Mouse (Mus musculus) yolk sac, embryonic 10.5 days (tissue): ENCODE results near the gene Cyp2u1.

ENCODE experiments used
- DNase-seq: peaks from one replicate; pipeline ENCODE4 v3.0.0-alpha.2; 2017; ENCODE audit warnings: low spot score

Cyp2u1 gene

DNA sequence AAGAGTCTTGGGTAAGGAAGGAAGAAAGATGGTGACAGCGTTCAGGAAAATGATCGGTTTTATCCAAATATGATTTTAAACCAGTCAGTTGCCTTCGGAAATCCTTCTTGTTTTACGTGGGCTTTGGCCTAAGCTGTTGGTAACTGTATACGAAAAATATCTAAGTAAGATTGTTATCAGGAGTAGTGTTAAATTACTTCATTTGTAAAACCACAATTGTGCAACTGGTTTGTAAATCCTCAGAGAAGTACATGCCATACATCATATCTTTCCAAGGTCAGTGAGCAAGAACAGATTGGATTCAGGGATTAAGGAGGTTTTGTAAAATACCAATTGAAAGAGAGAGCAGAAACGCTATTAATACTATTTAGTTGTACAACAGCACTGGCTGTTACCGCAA lies 3.2 kb upstream of the Cyp2u1 start:
- DNase-seq: no peak

DNA sequence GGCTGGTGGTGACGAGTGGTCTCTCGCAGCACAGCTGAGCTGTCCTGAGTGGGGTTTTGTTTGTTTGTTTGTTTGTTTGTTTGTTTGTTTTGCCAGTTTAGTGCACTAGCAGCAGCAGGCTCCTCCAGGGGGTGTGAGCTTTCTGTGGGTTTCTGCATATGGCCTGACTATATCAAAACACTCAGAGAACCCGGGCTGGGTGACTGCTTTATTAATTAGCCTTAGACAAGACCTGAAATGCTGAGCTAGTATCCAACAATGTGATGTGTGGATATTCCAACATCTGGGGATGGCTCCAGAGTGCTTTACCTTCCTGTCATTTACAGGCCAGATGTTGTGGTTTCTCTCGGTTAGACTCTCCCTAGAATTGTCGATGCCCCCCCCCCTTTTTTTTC lies 290 bp upstream of the Cyp2u1 start:
- no peak for DNase-seq

DNA sequence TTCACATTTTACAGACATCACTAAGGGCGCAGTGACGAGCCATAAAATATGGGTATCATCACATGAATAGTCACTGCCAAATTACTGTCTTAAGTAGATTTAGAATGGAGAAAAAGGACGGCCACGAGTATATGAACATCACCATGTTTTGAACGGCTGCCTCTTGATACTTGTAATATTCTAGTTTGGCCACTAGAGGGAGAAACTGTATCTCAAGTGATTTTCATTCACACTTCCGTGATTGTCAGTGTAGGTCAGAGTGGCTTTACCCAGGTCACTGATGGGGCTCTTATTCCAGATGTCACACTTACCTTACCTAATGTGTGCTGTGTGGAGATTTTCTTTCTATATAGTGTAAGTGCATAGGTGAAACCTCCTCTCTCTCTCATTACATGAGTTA lies 3.1 kb downstream of the Cyp2u1 start:
- no peak for DNase-seq

DNA sequence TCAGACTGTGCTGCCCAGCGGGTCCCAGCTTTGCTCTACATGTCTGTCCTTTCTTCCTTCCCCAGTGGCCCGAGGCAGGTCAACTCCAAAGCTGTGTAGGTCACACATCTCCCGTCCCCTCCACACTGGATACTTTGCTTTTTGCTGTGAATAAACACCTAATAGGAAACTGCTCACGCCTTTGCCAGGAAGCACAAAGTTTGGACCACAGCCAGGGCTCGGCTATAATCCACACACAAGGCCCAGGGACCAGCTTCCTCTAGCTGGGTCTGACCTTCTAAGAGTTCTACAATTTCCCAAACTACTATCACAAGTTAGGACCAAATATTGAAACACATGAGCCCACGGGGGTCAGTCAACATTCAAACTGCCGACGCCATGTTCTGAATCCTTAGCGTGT lies 3.9 kb downstream of the Cyp2u1 start:
- no peak for DNase-seq

DNA sequence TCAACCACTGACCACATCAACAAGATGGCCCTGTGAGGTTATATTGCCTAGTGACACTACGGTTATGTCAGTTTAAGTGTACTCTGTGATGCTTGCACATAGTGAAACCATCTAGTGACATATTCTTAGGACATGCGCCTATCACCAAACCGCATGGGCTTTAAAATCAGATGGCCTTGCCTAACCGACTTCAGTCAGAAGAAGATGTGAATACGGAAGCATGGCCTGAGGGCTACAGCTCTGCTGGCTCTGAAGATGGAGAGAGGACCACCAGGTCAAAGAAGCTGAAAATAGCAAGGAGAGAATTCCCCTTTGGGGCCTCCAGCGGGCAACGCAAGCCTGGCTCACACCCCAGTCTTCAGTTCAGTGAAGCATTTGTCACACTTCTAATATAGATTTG lies 6.1 kb downstream of the Cyp2u1 start:
- DNase-seq: no peak

DNA sequence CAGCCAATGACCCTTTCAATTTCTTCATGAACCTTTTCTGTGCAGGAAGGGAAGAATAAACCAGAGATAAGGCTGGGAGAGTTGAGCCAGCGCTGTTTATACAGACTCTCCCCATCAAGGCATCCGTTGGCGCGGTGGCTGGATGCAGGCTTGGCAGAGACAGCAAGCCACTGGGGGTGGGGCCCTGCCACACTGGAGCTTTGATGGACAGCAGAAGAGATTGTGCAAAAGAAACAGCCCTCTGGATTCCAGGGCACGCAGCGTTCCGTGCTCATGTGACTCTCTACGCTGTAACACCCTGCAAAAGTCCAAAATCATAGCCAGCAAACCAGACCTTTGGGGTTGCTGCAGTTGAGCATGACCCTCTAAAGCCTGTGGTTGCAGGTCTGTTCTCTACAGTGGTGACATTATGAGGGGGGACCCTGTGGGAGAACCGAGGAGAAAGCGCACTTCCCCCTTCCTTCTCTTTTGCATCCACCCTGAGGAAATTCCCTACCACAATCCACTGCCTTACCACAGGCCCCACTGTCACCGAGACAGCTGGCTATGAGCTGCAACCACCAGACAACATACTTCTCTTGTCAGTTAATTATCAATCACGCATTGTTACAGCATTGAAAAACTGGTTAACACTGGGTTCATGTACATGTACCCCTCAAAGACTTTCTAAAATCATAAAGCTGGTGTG lies 7.4 kb downstream of the Cyp2u1 start:
- no peak for DNase-seq

DNA sequence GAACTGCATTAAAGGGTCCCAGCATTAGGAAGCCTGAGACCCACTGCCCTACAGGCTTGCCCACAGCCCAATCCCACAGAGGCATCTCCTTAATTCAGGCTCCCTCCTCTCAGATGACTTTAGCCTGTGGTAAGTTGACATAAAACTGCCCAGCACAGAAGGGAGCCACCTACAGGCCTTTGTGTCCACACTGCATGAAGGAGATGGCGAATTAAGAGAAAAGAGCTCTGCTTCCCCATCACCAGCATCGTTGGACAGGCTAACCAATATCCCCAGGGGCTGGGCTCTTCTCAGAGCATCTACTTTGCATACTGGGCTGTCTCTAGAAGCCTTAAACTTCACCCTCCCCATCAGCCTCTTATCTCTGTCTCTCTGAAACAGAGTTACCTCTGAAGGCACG lies 8.5 kb downstream of the Cyp2u1 start:
- DNase-seq: no peak

DNA sequence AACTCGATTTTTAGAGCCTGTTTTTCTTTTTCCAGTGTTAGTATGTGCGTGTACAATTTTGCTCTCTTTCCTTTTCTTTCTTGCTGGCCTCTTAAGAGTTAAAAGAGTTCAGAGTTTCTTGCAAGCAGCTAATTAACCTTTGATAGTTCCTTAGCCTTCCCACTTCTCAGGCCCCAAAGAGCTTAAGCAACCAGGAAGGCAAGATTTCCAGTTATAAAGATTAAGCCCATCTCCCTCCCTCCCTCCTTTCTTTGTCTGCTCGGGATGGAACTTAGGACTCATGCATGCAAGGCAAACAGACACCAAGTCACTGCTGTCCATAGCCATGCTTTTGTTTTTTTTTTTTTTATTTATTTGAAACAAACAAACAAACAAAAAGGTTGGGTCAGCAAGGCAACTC lies 10.1 kb downstream of the Cyp2u1 start:
- DNase-seq: no peak

DNA sequence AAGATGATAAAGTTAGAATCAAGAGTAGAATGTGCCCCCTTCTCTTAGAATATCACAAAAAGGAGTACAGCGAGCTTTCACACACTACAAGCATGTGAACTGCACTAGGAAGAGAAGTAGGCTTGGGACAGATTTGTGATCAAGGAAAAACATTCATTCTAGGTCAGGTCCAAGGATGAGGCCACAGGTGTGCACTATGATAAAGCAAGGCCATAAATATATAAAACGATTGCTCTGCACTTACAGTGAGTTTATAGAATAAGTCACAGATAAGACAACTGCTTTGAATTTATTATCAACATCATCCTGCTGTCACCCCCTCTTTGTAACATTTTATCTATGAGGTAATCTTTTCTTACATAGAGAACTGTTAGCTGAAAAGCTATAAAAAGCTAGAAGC lies 10.7 kb downstream of the Cyp2u1 start:
- DNase-seq: no peak

DNA sequence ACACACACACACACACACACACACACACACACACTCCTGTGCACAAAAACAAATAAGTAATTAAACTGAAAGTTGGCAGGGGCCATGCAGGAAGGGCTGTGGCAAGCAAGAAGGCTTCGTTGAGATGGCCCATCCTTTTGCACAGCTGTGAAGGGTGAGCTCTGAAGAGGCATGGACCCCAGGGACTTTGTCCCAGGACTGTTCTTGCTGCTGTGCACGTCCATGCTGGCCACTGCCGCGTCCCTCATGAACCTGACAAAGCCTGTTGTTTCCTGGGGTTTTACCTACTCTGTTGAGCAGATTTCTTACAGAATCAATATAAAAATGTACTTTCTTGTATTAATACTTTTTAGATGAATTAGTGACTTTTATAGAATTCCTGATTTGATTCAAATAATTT lies 11.1 kb downstream of the Cyp2u1 start:
- DNase-seq: no peak

DNA sequence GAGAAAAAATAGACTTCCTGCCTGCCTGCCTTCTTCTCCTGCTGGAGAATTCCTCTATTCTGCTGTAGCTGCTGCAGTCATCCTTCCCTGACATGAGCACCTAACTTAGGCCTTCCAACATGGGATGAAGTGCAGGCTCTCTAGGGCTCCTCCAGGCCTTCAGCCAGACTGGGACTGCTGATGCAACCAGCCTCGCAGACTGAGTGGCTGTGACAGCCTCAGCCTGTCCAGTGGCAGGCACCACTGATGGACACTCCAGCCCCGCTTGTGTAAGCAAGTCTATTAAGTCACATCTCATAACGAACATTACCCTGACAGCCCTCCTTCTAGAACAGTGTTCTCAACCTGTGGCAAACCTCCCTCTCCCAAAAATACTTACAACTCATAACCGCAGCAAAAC lies 28.9 kb downstream of the Cyp2u1 start:
- no peak for DNase-seq

DNA sequence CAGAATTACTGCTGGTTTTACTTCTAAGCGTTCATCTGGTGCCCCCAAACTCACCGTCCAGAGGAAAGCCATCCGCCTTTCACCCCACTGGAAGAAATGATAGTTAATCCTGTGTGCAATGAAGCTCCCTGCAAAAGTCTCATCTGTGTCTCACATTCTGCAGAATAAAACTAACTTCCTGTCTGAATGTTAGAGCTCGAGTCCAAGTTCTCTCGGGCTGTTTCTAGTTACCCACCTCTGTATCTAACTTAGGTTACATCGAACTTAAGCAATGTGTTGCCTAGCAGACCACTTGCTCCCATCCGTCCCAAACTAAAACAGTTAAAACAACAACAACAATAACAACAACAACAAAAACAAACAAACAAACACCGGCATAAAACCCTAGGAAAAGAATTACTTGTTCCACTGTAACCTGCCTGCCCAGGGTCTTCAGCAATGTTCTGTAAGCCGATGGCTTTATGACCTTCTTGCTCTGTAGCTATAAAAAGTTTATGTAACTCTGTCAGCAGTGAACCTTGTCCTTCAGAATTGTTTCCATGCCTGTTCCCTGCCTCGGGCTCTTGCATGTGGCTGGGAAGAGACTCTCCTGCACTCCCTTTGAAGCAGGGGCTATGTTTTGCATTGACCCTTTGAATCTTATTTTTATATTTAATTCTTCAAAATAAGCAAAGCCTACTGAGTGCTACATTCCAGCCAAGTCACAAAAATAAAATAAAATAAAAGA lies 30.5 kb downstream of the Cyp2u1 start:
- DNase-seq: peak; percentile 36

DNA sequence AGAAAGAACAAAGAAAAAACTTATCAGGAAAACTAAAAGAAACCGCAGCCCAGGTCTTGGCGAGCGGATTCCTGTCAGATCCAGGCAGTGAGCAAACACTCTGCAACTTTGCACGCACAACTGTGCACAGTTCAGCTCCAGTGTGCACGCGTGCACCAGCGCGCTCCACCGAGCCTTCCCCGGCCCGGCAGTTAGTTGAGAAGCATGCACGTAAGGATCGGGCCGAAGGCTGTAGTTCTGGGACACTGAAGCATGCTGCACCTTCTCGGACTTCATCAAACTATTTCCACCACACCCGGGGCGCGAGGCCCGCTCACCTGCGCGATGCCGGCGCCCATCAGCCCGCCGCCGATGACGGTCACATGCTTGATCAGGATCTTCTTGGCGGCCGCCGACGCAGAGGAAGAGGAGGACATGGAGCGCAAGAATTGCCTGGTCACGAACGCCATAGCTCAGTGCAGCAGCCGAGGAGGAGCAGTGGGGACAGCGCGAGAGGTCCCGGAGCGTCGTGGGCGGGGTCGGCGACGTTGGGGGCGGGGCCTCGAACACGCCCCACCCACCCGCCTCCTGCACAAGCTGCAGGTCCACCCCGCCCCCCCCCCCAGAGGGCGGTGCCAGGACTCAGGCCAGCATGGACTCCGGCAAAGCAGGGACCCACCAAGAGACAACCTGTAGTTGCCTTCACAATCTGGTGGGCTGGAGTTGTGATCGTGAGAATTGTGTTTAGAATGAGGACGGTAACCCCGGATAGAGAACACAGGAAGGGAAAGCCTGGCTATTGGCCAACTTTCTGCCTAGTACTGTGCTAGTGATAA lies 31.3 kb downstream of the Cyp2u1 start, which contains the start of gene Hadh:
Hadh (minus strand) TSS at position 543 of the 815 bp plus-strand sequence.
- DNase-seq: peak; percentile 91

DNA sequence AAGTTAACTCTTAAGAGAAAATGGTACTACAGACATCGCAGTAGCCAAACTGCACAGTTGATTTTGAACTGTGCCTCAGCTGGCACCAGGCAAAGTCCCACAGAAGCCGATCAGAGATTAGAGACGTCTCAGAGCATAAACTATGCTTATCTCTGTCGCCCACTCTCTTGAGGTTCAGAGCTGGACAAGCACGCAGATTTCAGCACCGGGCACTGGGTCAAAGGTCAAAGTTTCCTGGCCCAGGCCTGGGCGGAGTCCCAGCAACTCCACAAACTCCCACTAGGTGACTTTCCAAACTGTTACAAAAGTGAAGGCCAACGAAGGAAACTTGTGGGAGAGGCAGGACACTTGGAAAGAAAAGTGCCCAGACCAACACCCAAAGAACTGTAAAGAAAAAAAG lies 31.9 kb downstream of the Cyp2u1 start:
- peak; percentile 87 for DNase-seq

DNA sequence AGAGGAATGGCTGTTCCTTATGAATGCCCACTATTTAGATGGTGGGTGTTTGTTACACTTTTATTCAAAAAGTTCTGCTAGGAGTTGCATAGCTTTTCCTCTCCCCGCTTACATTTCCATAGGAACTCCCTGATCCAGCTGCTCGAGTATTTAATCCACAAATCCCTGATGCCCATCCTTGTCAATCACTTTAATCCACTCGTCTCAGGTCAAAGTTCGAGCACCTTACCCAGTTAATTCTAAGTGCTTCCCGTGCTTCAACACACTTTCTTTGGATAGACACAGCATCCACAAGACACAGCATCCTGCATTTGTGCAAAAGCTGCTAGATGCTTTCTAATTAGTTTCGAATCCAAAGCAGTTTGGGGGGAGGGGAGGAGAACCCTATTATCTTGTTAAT lies 32.6 kb downstream of the Cyp2u1 start:
- DNase-seq: no peak

DNA sequence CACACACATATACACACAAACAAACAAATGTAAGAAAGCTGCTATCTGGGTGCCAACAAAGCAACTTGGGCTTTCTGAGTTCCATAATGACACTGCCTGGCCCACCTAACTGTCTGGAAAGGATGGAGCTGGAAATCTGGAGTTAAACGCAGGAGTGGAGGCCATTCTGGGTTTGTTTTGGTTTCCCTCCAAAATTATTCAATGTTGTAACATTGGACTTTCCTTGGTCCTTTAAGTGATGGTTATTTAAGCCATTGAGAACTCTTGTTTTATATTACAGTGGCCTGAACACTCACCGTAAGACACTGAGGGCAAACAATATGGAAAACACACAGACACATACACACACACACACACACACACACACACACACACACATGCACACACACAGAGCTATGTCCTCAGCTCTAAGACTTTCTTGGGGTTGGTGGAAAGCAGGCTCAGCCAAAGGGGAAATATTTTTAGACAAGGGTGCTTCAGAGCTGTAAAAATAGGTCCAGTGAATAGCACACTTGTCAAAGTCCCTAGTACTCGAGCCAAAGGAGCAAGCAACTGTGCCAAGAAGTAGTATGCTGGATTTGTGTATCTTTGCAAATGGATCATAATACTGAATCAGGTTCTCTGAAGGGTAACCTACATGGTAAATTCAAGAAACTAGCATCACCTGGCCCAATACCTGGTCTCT lies 36.5 kb downstream of the Cyp2u1 start:
- no peak for DNase-seq

DNA sequence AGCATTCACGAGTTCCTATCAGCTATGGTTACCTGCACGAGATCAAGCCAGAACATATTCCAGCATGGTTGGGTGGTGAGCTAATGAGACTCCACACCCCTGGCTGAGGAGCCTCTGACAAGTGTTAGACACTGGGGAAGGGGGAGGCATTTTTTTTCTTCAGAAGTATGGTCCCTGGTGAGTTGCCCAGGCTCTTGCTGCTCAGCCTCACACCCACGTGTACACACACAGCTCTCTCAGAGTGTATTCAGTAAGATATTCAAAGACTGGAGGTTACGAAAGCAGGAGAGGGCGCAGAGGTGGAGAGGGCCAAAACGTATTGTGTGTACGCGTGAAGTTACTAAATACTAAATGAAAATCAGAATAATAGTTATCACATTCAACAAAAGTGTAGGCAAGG lies 37.5 kb downstream of the Cyp2u1 start:
- DNase-seq: no peak

DNA sequence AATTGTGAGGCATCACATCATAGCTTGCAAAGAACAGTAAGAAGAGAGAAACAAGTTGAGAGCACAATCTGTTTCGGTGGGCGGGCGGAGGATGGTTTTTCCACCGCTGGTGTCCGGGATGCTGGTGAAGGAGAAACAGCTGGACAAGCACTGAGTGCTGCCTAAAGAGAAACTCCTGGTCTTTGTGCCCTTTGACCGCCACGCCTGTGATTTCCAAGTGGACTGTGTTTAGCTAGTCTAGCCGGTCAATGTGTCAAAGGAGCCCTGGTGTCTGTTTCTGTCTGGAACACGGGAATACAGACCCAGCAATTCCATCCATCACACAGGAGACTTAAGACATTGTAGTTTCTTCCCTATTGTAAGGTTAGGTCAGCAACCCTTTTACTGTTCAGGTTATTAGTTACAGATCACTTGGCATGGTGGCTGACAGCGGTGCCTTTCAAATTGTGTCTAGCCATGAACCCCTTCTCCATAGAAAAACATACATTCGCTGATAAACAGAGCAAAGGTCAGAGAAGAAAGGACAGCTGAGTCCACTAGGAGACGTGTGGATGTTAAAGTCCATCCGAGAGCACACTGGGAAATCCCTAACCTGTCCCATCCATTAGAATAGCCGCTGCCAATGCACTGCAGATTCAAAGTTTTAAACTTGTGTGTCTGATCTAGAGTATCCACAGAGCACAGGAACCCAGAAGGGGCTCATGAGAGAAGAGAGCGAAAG lies 39.1 kb downstream of the Cyp2u1 start:
- peak; percentile 87 for DNase-seq

DNA sequence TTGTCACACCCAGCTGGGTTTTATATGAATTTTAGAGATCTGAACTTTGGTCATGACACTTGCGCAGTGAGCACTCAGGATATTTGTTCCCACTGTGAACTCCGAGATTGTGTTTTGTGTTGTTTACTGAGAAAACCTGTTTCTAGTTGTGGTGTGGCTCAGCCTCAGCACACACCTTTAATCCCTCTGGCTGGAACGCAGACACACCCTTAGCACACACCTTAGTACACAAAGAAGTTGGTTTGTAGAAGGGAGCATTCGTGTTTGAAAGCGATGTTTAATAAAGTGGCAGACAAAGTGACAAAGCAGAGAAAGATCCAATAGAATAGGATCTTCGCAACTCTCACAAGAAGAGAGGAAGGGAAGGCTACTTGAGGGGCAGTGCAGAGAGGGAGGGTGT lies 42.6 kb downstream of the Cyp2u1 start:
- DNase-seq: no peak

DNA sequence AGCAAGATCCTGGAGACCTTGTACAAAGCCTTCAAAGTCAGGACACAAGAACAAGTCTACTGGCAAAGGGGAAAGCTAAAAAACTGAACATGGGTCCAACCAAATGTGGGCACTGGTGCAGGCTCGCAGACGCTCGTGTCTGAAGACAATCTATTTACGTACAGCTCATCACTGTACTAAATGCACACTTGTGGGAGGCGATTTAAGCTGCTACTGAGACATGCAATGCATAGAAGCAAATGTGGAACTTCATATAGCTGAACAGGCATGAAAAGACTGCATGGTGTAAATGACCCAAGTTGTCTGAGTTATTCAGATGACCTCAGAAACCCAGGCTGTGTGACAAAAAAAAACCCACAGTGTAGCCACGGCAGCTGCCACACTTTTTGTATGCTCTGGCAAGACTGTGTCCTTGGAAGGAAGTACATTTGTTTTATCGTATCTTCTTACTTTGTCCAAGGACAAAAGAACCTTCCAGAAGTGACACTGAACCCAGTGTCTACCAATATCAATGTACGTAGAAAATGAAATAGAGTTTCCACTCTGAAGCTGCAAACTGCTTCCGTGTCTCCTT lies 43.5 kb downstream of the Cyp2u1 start:
- DNase-seq: no peak

DNA sequence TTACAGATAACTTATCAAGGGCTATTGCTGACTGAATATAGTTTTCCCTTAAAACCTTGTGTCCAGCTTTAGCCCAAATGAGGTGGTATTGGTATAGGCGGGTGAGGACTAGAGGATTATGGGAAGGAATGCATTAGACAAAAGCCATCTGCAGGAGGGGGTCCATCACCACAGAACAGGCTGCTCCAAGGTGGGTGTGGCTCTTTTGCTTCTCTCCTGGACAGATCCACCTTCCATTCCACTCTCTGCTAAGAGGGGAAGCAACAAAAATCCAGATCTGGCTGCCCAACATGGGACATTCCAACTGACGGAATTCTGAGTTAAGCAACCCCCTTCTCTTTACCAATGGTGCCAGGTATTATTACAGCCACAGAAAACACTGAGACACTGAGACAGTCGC lies 44.1 kb downstream of the Cyp2u1 start:
- DNase-seq: no peak
